Mouse (Mus musculus) intestine, postnatal 0 days (tissue): ENCODE measurements at regions not wholly inside any gene's neighbourhood (a gene's known extent, or its start where the extent isn't known, plus 50 kb on each side); places are given as distances from the start of the nearest gene placed in this dataset.
A peak's percentile ranks its signal among the peaks of the same experiment; 100 is the strongest.

Experiments
- ATAC-seq: fragments of 200-750 bp; cut with Nextera tagmentation; 2 replicates; pipeline ENCODE4 v1.8.0; 2017; ENCODE audit warnings: mild to moderate bottlenecking, moderate TSS enrichment, moderate library complexity
- H3K27ac ChIP-seq: fragments of 300-500 bp; sonication (generic); 2 replicates; pipeline ENCODE4 v1.5.1; 2014; ENCODE audit warnings: mild to moderate bottlenecking, low read depth, low read length, moderate library complexity
- H3K27me3 ChIP-seq: fragments of 300-500 bp; sonication (generic); replicated peaks from 2 replicates; pipeline ENCODE4 v1.6.1; 2014; ENCODE audit warnings: low read length, mixed read lengths; ENCODE audit not compliant: control insufficient read depth, insufficient read depth
- H3K36me3 ChIP-seq: fragments of 300-500 bp; sonication (generic); 2 replicates; pipeline ENCODE4 v1.6.1; 2014; ENCODE audit warnings: mild to moderate bottlenecking, moderate library complexity; ENCODE audit not compliant: control insufficient read depth, insufficient read depth
- H3K4me1 ChIP-seq: fragments of 300-500 bp; sonication (generic); replicated peaks from 2 replicates; pipeline ENCODE4 v1.6.1; 2014; ENCODE audit warnings: antibody characterized with exemption, low read length, mixed read lengths; ENCODE audit not compliant: control insufficient read depth, insufficient read depth
- H3K4me2 ChIP-seq: fragments of 300-500 bp; sonication (generic); replicated peaks from 2 replicates; pipeline ENCODE4 v1.6.1; 2014; ENCODE audit warnings: low read depth, mild to moderate bottlenecking, moderate library complexity
- H3K4me3 ChIP-seq: fragments of 300-500 bp; sonication (generic); 2 replicates; pipeline ENCODE4 v1.5.1; 2014; ENCODE audit warnings: low read depth, low read length
- H3K9ac ChIP-seq: fragments of 300-500 bp; sonication (generic); 2 replicates; pipeline ENCODE4 v1.6.1; 2014; ENCODE audit warnings: mild to moderate bottlenecking, low read depth, low read length
- H3K9me3 ChIP-seq: fragments of 300-500 bp; sonication (generic); 2 replicates; pipeline ENCODE4 v1.6.1; 2016; ENCODE audit warnings: mixed run types; ENCODE audit not compliant: control insufficient read depth
- CTCF ChIP-seq: sonication (generic); IDR thresholded peaks from 2 replicates; pipeline ENCODE4 v1.5.1; 2016; ENCODE audit warnings: low read depth, mild to moderate bottlenecking, control low read depth, antibody characterized with exemption, moderate library complexity
- WGBS: fragments of 180-500 bp; shearing (Covaris S2); extraction: QIAGEN DNeasy Blood & Tissue Kit; methylation state at CpG from one replicate; pipeline ENCODE4 v1.1.7; 2014; 5-methylcytosine and 5-hydroxymethylcytosine counted together

DNA sequence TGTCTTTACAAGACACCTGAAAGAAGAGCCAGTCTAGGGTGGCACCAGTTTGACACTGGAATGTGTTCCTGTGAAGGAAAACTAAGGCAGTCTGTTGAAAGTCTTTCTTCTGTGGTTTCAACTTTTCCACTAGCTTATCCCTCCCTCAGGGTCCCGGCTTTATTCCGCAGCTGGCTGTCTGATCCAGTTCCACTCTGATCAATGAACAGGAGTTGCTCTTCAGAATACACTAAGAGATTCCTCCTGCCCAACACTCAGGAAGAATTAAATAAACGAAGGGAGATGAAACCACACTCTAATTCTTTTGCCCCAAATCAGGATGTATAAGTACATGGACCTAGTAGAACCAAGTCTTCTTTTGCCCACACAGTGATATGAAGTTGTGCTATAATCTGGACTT lies 217.2 kb upstream of the Slc7a11 start:
- H3K27ac ChIP-seq = no peak overlapping the region
- H3K4me2 ChIP-seq = no peak overlapping the region
- H3K9ac ChIP-seq = no peak overlapping the region
- ATAC-seq = no peak
- no peak for TF ChIP-seq CTCF
- H3K27me3 ChIP-seq = no peaks in the 10 kb centered on the region
- H3K4me3 ChIP-seq = no peak overlapping the region
- 0 out of 2 replicates have a peak, but pooled peaks cover 5% of the 10 kb centered on the region for H3K4me1 ChIP-seq
- 80% methylated on average over 3 of the region's 3 CpGs for WGBS
- no peaks in the 10 kb centered on the region for H3K36me3 ChIP-seq
- no peaks in the 10 kb centered on the region for H3K9me3 ChIP-seq

DNA sequence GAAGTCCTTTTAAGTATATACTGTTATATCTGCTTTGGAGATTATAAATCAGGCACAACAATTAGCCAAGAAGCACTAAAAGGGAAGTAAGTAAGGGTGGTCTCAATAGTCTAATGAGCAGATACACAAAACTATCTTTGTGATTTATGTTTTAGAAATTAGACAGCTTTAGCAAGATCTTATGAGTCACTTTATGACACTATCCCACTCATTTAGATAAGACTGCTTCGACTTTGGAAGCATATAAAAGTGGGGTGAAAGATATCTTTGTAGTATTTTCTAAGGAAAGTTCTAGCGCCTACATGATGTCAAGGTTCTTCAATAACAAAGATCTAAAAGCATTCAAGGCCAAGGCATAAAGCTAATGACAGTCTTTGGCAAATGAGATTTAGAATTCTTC lies 214.5 kb upstream of the Slc7a11 start:
- no peak overlapping the region for H3K27ac ChIP-seq
- no peak overlapping the region for H3K4me2 ChIP-seq
- 0 out of 2 replicates have a peak, but pooled peaks cover 5% of the 10 kb centered on the region for H3K4me1 ChIP-seq
- ATAC-seq = peak; percentile 59
- no peaks in the 10 kb centered on the region for H3K27me3 ChIP-seq
- H3K9ac ChIP-seq = no peak overlapping the region
- WGBS = 41% methylated on average over 2 of the region's 2 CpGs
- no peaks in the 10 kb centered on the region for H3K36me3 ChIP-seq
- no peak for TF ChIP-seq CTCF
- H3K9me3 ChIP-seq = no peaks in the 10 kb centered on the region
- H3K4me3 ChIP-seq = no peak overlapping the region

DNA sequence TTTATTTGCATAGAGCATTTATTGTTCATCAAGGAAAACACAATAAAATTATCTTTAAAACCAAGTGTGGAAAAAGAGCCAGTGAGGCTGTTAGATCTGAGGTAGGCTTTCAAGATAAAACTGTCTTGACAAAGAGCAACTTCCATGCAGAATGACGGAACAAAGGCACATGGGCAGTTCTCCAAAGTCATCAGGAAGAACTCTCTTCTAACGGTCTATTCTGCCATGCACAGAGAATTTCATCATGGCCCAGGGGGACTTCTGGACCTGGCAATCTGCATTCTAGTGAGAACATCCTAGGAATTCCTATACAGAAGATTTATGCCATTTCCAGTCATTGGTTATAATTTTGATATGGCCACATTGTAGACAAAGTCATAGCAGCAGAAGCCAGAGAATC lies 211.0 kb upstream of the Slc7a11 start:
- no peak for ATAC-seq
- H3K9me3 ChIP-seq = no peaks in the 10 kb centered on the region
- H3K4me1 ChIP-seq = 0 out of 2 replicates have a peak, but pooled peaks cover 5% of the 10 kb centered on the region
- no peak overlapping the region for H3K4me2 ChIP-seq
- no peaks in the 10 kb centered on the region for H3K36me3 ChIP-seq
- no peak overlapping the region for H3K27ac ChIP-seq
- H3K27me3 ChIP-seq = no peaks in the 10 kb centered on the region
- H3K4me3 ChIP-seq = no peak overlapping the region
- no peak for TF ChIP-seq CTCF
- no peak overlapping the region for H3K9ac ChIP-seq
- WGBS = 70% methylated on average over 2 of the region's 2 CpGs

DNA sequence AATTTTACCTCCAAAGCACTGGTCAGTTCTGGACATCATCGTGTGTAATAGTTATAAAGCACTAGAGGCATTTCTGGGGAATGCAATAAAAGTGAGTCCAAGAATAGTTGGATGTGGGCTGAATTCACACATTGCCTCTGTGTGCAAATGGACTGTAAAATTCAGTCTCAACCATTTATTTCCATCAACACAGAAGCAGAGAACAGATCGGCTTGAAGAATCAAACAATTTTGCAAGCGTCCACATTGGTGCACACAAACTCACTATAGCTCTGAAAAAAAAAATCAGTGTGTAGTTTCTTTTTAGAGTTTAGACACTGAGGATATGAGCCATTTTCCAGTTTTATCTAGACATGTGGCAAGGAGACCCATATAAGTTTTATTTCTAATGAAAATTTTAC lies 208.9 kb upstream of the Slc7a11 start:
- TF ChIP-seq CTCF = no peak
- no peak for ATAC-seq
- no peak overlapping the region for H3K9ac ChIP-seq
- H3K4me1 ChIP-seq = no peaks in the 10 kb centered on the region
- no peak overlapping the region for H3K4me3 ChIP-seq
- WGBS = 91% methylated on average over 3 of the region's 3 CpGs
- no peaks in the 10 kb centered on the region for H3K36me3 ChIP-seq
- no peak overlapping the region for H3K27ac ChIP-seq
- H3K27me3 ChIP-seq = no peaks in the 10 kb centered on the region
- no peaks in the 10 kb centered on the region for H3K9me3 ChIP-seq
- no peak overlapping the region for H3K4me2 ChIP-seq

DNA sequence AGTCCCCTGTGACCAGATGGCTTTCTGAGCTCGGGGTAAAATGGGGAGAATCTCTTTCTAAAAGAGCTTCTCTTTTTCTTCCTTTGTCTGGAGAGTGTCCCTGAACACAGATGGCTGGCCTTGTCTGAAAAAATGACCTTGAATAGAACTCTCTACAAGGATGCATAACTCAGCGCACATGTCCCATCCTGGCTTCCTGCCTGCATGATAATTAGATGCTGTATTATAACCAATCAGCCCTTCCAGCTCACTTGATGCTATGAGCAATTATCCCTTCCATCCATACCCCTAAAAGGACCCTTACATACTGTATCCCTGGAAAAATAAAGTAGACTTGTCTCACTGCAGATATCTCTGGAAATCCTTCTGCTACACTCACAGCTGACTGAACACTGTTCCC lies 199.7 kb upstream of the Slc7a11 start:
- no peaks in the 10 kb centered on the region for H3K36me3 ChIP-seq
- H3K27me3 ChIP-seq = no peaks in the 10 kb centered on the region
- 75% methylated on average over 2 of the region's 2 CpGs for WGBS
- H3K4me3 ChIP-seq = no peak overlapping the region
- H3K9me3 ChIP-seq = no peaks in the 10 kb centered on the region
- no peak overlapping the region for H3K9ac ChIP-seq
- no peaks in the 10 kb centered on the region for H3K4me1 ChIP-seq
- ATAC-seq = no peak
- no peak overlapping the region for H3K4me2 ChIP-seq
- no peak for TF ChIP-seq CTCF
- no peak overlapping the region for H3K27ac ChIP-seq

DNA sequence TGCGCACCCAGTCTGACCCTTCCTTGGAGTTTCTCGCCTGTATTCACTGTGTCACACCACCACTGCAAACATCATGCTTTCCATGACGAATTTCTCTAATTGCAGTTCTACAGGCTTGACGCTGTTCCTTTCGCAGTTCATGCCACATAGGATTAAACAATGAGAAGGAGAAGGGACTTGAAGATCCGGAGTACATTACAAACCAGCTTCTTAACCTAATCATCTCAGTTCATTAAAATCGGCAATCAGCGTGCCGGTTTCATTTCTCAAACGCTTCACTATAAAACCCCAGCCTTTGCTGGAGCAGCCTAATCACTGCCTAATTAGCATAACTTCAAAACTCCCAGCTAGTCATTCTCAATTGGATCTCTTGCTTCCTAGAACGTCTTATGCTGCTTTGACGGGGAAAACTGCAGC lies 196.5 kb upstream of the Slc7a11 start:
- Histone ChIP-seq H3K27me3 (no peaks in the 10 kb centered on the region), H3K9me3 (no peaks in the 10 kb centered on the region), H3K27ac (no peak overlapping the region), H3K4me2 (no peak overlapping the region), H3K4me1 (no peaks in the 10 kb centered on the region), H3K36me3 (no peaks in the 10 kb centered on the region), H3K4me3 (no peak overlapping the region), H3K9ac (no peak overlapping the region)
- no peak for TF ChIP-seq CTCF
- ATAC-seq = no peak
- WGBS = 91% methylated on average over 12 of the region's 12 CpGs

DNA sequence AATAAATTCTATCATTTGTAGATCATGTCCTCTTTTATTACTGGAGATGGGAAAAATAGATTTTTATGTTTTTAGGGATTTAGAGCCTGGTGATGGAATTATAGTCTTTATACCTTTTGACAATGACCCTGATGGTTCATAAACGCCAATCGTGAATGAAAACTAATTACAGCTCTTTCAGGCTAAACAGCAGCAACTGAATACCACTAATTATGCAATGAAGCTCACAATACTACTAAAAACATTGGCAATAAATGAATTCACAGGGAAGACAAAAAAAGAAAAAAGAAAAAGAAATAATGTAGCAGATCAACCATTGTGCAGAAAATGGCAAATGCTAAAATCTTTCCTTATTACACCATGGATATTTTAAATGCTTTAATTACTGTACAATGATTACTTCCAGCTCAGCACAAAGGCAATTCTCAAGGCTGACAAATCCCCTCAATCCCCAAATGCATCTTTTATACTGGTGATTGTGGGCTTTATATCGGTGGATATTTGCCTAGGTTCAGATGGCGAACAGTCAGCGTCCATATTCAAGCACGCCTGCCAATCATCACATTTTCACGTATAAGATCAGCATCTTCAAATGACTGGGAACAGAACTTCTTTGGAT lies 191.2 kb upstream of the Slc7a11 start:
- Histone ChIP-seq H3K27me3 (no peaks in the 10 kb centered on the region), H3K27ac (no peak overlapping the region), H3K4me1 (no peaks in the 10 kb centered on the region), H3K9me3 (no peaks in the 10 kb centered on the region), H3K9ac (no peak overlapping the region), H3K36me3 (no peaks in the 10 kb centered on the region), H3K4me2 (no peak overlapping the region), H3K4me3 (no peak overlapping the region)
- 92% methylated on average over 7 of the region's 7 CpGs for WGBS
- no peak for TF ChIP-seq CTCF
- ATAC-seq = no peak
